Mouse (Mus musculus) E14TG2a.4 (cell line): ENCODE results near the gene Wdr27.
"Not testable (repeated sequence)": the region's sequence is repeated elsewhere in the genome, so short reads cannot be mapped to it uniquely, and the experiment has no call there.

ENCODE experiments used
- H3K27me3 ChIP-seq: 2 replicates; pipeline ENCODE4 v1.6.1; 2014; ENCODE audit warnings: low read length, control low read depth; ENCODE audit not compliant: insufficient read depth
- H3K36me3 ChIP-seq: 2 replicates; pipeline ENCODE4 v1.6.1; 2014; ENCODE audit warnings: low read length, control low read depth; ENCODE audit not compliant: insufficient read depth
- H3K4me1 ChIP-seq: replicated peaks from 2 replicates; pipeline ENCODE4 v1.6.1; 2014; ENCODE audit warnings: low read depth, low read length, control low read depth
- H3K4me3 ChIP-seq: replicated peaks from 2 replicates; pipeline ENCODE4 v1.5.1; 2014; ENCODE audit warnings: mild to moderate bottlenecking, low read length
- H3K9me3 ChIP-seq: 2 replicates; pipeline ENCODE4 v1.6.1; 2014; ENCODE audit warnings: low read length, control low read depth
- CTCF ChIP-seq: conservative IDR thresholded peaks from 2 replicates; pipeline ENCODE4 v1.5.1; 2014; ENCODE audit warnings: low read length
- NANOG ChIP-seq: IDR thresholded peaks from 2 replicates; pipeline ENCODE4 v1.6.1; 2014; ENCODE audit warnings: borderline replicate concordance, low read length, mixed read lengths
- POU5F1 ChIP-seq: IDR thresholded peaks from 2 replicates; pipeline ENCODE4 v1.6.1; 2014; ENCODE audit warnings: low read length, borderline replicate concordance

Wdr27 gene

GRCm38 (mm10) chr17:14943009-14943728 lies at the start of gene Wdr27, which contains the start of gene 1600012H06Rik:
TSS of gene Wdr27 (minus strand) at chr17:14943158.
TSS of gene 1600012H06Rik (plus strand) at chr17:14943184.
- peak within 1 kb of the TSS; percentile 97 for H3K4me3 ChIP-seq
- peaks cover 33% of the 10 kb centered on the region for H3K4me1 ChIP-seq
- no peaks in the 10 kb centered on the region for H3K9me3 ChIP-seq
- TF ChIP-seq CTCF, result no peak
- peaks cover 38% of the 10 kb centered on the region for H3K36me3 ChIP-seq
- no peaks in the 10 kb centered on the region for H3K27me3 ChIP-seq

DNA sequence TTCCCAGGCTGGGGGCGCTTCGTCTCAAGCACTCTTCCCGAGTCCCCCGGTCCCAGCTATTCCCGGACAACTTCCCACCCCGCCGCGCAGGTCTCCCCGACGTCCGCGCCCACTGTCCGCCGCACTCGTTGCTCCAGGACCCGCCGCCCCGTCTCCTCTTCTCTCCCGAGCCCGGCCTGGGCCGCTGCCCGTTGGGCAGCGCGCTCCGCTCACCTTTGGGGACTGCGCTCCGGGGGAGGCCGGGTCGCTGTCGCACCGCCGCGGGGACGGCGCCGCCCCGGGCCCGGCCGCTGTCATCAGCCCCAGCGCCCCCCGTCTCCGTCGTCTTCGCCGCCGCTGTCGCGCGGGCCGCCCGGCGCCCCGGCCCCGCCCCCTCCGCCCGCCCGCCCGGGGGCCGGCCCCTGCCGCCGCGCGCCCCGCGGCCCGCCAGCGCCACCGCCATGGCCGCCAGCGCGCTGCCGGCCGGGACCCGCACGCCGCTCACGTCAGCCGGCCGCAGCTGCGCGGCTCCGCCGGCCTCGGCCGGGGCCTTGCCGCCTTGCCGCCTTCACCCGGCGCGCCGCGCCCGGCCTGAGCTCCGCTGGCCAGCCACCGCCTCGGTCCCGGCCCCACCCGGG lies 49.7 kb upstream of the Wdr27 start:
- H3K4me3 ChIP-seq, H3K4me1 ChIP-seq, H3K9me3 ChIP-seq, H3K36me3 ChIP-seq, H3K27me3 ChIP-seq: not testable (repeated sequence)

DNA sequence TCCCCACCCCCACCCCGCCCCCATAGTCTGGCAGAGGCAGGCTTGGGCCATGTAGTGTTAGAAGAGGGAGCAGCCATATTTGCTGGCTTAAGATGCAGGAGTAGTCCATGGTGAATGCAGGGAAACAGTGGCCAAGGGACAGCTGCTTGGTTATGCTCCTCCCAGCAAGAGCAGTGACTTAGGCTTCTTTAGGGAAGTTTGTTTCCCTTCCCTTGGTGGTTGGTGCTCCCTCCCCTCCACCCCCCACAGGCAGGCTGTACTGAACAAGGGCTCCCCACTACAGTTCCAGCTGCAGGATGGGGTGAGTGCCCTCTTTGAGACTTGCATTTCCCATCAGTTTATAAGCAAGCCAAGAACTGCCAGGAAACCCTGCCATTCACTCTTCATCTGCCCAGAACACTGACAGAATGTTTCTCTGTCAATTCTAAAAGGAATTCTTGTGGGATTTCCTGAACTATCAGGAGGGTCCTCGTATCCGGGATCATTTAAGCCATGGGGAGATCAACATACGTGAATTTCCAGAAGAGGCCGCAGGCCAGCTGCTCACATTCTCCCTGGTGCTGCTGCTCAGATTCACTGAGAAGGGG lies 47.3 kb upstream of the Wdr27 start:
- not testable (repeated sequence) for H3K9me3 ChIP-seq

DNA sequence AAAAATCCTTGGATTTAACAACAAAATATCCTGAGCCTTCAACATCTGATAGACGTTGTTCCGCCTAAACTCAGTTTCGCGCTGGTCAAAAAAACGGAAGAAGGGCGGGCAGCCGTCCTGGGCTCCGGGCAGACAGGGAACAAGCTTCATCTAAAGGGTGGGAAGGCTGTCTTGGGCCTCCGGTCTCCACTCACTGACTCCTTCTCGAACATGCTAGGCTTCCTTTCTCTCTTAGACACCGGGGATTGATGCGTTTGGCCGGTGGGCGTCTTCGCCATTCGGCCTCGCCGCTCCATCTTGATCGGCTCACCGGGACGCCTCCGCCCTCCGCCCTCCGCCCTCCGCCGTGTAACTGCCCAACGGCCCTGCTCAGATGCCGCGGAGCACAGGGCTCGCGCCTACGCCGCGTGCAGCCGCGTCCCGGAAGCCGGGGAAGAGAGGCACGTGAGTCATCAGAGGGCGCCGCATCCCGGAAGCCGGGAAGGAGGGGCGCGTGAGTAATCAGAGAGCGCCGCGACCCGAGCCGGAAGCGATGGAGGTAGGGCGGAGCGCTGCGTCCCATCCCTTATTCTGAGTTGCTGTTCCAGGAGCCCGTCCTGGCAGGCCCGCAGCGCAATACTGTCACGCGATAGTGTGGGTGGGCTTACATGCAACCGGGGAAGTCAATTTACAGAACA lies 35.5 kb upstream of the Wdr27 start, which contains the start of the genes 9030025P20Rik and Gm3417:
Gene 9030025P20Rik (plus strand): TSS at position 107 of the 677 bp plus-strand sequence.
Gene Gm3417 (minus strand): TSS at position 429 of the 677 bp plus-strand sequence.
- H3K9me3 ChIP-seq, H3K4me1 ChIP-seq, H3K36me3 ChIP-seq, H3K27me3 ChIP-seq: not testable (repeated sequence)
- peak within 1 kb of the TSS; percentile 74 for H3K4me3 ChIP-seq

More for the DNA sequence above, 47.3 kb upstream of the Wdr27 start:
- peak overlapping the region; percentile 51 for H3K4me3 ChIP-seq
- H3K36me3 ChIP-seq, H3K27me3 ChIP-seq, H3K4me1 ChIP-seq: not testable (repeated sequence)

- peak overlapping the region; percentile 74 for H3K4me3 ChIP-seq
- H3K4me1 ChIP-seq, H3K36me3 ChIP-seq, H3K9me3 ChIP-seq, H3K27me3 ChIP-seq: not testable (repeated sequence)
Observed at GRCm38 (mm10) chr17:14977718-14978361, 34.9 kb upstream of the Wdr27 start.

GRCm38 (mm10) chr17:14968373-14968913 lies 25.5 kb upstream of the Wdr27 start:
- not testable (repeated sequence) for H3K27me3 ChIP-seq, H3K4me3 ChIP-seq, H3K36me3 ChIP-seq, H3K4me1 ChIP-seq, H3K9me3 ChIP-seq

- peaks cover 10% of the 10 kb centered on the region for H3K4me1 ChIP-seq
- H3K27me3 ChIP-seq, H3K4me3 ChIP-seq, H3K9me3 ChIP-seq: not testable (repeated sequence)
- peaks cover 23% of the 10 kb centered on the region for H3K36me3 ChIP-seq
Observed at GRCm38 (mm10) chr17:14961557-14962154, 18.7 kb upstream of the Wdr27 start.

DNA sequence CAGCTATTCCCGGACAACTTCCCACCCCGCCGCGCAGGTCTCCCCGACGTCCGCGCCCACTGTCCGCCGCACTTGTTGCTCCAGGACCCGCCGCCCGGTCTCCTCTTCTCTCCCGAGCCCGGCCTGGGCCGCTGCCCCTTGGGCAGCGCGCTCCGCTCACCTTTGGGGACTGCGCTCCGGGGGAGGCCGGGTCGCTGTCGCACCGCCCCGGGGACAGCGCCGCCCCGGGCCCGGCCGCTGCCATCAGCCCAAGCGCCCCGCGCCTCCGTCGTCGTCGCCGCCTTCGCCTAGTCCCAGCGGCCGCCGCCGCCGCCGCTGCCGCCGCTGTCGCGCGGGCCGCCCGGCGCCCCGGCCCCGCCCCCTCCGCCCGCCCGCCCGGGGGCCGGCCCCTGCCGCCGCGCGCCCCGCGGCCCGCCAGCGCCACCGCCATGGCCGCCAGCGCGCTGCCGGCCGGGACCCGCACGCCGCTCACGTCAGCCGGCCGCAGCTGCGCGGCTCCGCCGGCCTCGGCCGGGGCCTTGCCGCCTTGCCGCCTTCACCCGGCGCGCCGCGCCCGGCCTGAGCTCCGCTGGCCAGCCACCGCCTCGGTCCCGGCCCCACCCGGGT lies 18.1 kb upstream of the Wdr27 start, which contains the start of gene Phf10:
Gene Phf10 (minus strand): TSS at position 323 of the 606 bp plus-strand sequence.
- Histone ChIP-seq H3K4me1 (peaks cover 10% of the 10 kb centered on the region), H3K4me3 (peak within 1 kb of the TSS; percentile 87)
- H3K9me3 ChIP-seq, result not testable (repeated sequence)

DNA sequence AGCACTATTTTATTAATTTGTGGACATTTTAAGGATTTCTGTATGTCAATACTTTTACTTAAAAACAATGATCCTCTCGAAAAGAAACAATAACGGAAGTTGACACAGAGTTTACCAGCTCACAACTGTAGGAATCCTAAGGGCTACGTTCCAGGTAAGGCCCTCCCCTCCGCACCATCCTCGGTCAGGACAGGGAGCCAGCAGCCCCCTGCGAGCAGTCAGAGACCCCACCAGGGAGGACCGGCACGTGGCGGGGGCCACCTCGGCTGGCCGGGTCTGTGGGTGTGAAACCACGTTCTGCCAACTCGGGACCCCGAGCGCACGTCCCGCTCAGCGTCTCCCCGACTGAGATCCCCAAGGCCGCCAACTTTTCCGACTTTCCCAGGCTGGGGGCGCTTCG lies 17.6 kb upstream of the Wdr27 start:
- Histone ChIP-seq H3K4me3 (peak overlapping the region; percentile 87), H3K27me3 (no peaks in the 10 kb centered on the region), H3K36me3 (peaks cover 29% of the 10 kb centered on the region), H3K4me1 (peaks cover 10% of the 10 kb centered on the region), H3K9me3 (no peaks in the 10 kb centered on the region)
- TF ChIP-seq NANOG, result no peak
- TF ChIP-seq POU5F1, result no peak
- no peak for TF ChIP-seq CTCF

More for the DNA sequence above, 18.1 kb upstream of the Wdr27 start, which contains the start of gene Phf10:
- not testable (repeated sequence) for H3K27me3 ChIP-seq
- H3K36me3 ChIP-seq, result peaks cover 29% of the 10 kb centered on the region
